Mouse (Mus musculus): ENCODE measurements around the gene Knl1. TPM values are rescaled to one million over a fixed set of nuclear protein-coding genes. Genes with fewer than 3 reads are reported as not detected.

Gene Knl1
- polyA plus RNA-seq, 1 experiment: 0.08 TPM

GRCm38 (mm10) chr2:119106583-119106982 is 59.7 kb downstream of the Knl1 start:
- Histone ChIP-seq H3K4me1 (ENCODE audit: control insufficient read depth, insufficient read depth, low read length) (no peaks in the 10 kb centered on the region), H3K4me3 (ENCODE audit: insufficient read depth, low read length) (no peak overlapping the region), H3K27ac (ENCODE audit: insufficient read depth, low read length) (no peak overlapping the region)
- TF ChIP-seq CTCF (IDR thresholded peaks at IDR 0.05; ENCODE audit: extremely low read depth, insufficient read depth, low read length) (no peak), POLR2A (IDR thresholded peaks at IDR 0.05; ENCODE audit: extremely low read depth, insufficient read depth, low read length) (no peak)

GRCm38 (mm10) chr2:119108554-119108953 is 61.6 kb downstream of the Knl1 start:
- TF ChIP-seq CTCF (IDR thresholded peaks at IDR 0.05; ENCODE audit: extremely low read depth, insufficient read depth, low read length): no peak
- no peak for TF ChIP-seq POLR2A (IDR thresholded peaks at IDR 0.05; ENCODE audit: extremely low read depth, insufficient read depth, low read length)
- Histone ChIP-seq H3K27ac (ENCODE audit: insufficient read depth, low read length) (no peak overlapping the region), H3K4me3 (ENCODE audit: insufficient read depth, low read length) (no peak overlapping the region), H3K4me1 (ENCODE audit: control insufficient read depth, insufficient read depth, low read length) (no peaks in the 10 kb centered on the region)

- Histone ChIP-seq H3K4me1 (ENCODE audit: control insufficient read depth, insufficient read depth, low read length) (no peaks in the 10 kb centered on the region), H3K27ac (ENCODE audit: insufficient read depth, low read length) (no peak overlapping the region), H3K4me3 (ENCODE audit: insufficient read depth, low read length) (no peak overlapping the region)
- TF ChIP-seq CTCF (IDR thresholded peaks at IDR 0.05; ENCODE audit: extremely low read depth, insufficient read depth, low read length) (no peak), POLR2A (IDR thresholded peaks at IDR 0.05; ENCODE audit: extremely low read depth, insufficient read depth, low read length) (no peak)
These were observed 64.1 kb downstream of the Knl1 start for GRCm38 (mm10) chr2:119111060-119111459.

GRCm38 (mm10) chr2:119112438-119113112 is 65.7 kb downstream of the Knl1 start, which contains the start of gene Rad51:
Gene Rad51 (plus strand): TSS chr2:119112793.
- TF ChIP-seq POLR2A (IDR thresholded peaks at IDR 0.05; ENCODE audit: extremely low read depth, insufficient read depth, low read length): peak; percentile 80
- no peak for TF ChIP-seq CTCF (IDR thresholded peaks at IDR 0.05; ENCODE audit: extremely low read depth, insufficient read depth, low read length)
- peak within 1 kb of the TSS; percentile 70 for H3K4me3 ChIP-seq (ENCODE audit: insufficient read depth, low read length)
- H3K4me1 ChIP-seq (ENCODE audit: control insufficient read depth, insufficient read depth, low read length): no peaks in the 10 kb centered on the region
- peak within 1 kb of the TSS; percentile 71 for H3K27ac ChIP-seq (ENCODE audit: insufficient read depth, low read length)

- Histone ChIP-seq H3K27ac (ENCODE audit: insufficient read depth, low read length) (no peak overlapping the region), H3K4me3 (ENCODE audit: insufficient read depth, low read length) (peak overlapping the region; percentile 70; the same call in 1 of the 2 replicates), H3K4me1 (ENCODE audit: control insufficient read depth, insufficient read depth, low read length) (no peaks in the 10 kb centered on the region)
- TF ChIP-seq POLR2A (IDR thresholded peaks at IDR 0.05; ENCODE audit: extremely low read depth, insufficient read depth, low read length) (no peak), CTCF (IDR thresholded peaks at IDR 0.05; ENCODE audit: extremely low read depth, insufficient read depth, low read length) (no peak)
These were observed 66.4 kb downstream of the Knl1 start for GRCm38 (mm10) chr2:119113121-119113925.

GRCm38 (mm10) chr2:119136346-119136898 is 89.5 kb downstream of the Knl1 start:
- TF ChIP-seq CTCF (IDR thresholded peaks at IDR 0.05; ENCODE audit: extremely low read depth, insufficient read depth, low read length) (no peak), POLR2A (IDR thresholded peaks at IDR 0.05; ENCODE audit: extremely low read depth, insufficient read depth, low read length) (no peak)
- Histone ChIP-seq H3K4me1 (ENCODE audit: control insufficient read depth, insufficient read depth, low read length) (no peaks in the 10 kb centered on the region), H3K4me3 (ENCODE audit: insufficient read depth, low read length) (no peak overlapping the region), H3K27ac (ENCODE audit: insufficient read depth, low read length) (no peak overlapping the region)

GRCm38 (mm10) chr2:119145199-119145598 is 98.3 kb downstream of the Knl1 start:
- TF ChIP-seq POLR2A (IDR thresholded peaks at IDR 0.05; ENCODE audit: extremely low read depth, insufficient read depth, low read length) (no peak), CTCF (IDR thresholded peaks at IDR 0.05; ENCODE audit: extremely low read depth, insufficient read depth, low read length) (no peak)
- no peak overlapping the region for H3K4me3 ChIP-seq (ENCODE audit: insufficient read depth, low read length)
- peaks cover 4% of the 10 kb centered on the region for H3K4me1 ChIP-seq (ENCODE audit: control insufficient read depth, insufficient read depth, low read length)
- H3K27ac ChIP-seq (ENCODE audit: insufficient read depth, low read length): no peak overlapping the region

GRCm38 (mm10) chr2:119146435-119146834 is 99.5 kb downstream of the Knl1 start:
- TF ChIP-seq CTCF (IDR thresholded peaks at IDR 0.05; ENCODE audit: extremely low read depth, insufficient read depth, low read length) (no peak), POLR2A (IDR thresholded peaks at IDR 0.05; ENCODE audit: extremely low read depth, insufficient read depth, low read length) (no peak)
- H3K4me3 ChIP-seq (ENCODE audit: insufficient read depth, low read length): no peak overlapping the region
- H3K27ac ChIP-seq (ENCODE audit: insufficient read depth, low read length): no peak overlapping the region

GRCm38 (mm10) chr2:119147160-119147678 is 100.3 kb downstream of the Knl1 start:
- TF ChIP-seq CTCF (IDR thresholded peaks at IDR 0.05; ENCODE audit: extremely low read depth, insufficient read depth, low read length) (no peak), POLR2A (IDR thresholded peaks at IDR 0.05; ENCODE audit: extremely low read depth, insufficient read depth, low read length) (no peak)
- Histone ChIP-seq H3K4me3 (ENCODE audit: insufficient read depth, low read length) (no peak overlapping the region), H3K4me1 (ENCODE audit: control insufficient read depth, insufficient read depth, low read length) (peaks cover 4% of the 10 kb centered on the region), H3K27ac (ENCODE audit: insufficient read depth, low read length) (0 out of 2 replicates have a peak overlapping the region, but pooled peaks have one; percentile 79)

More at GRCm38 (mm10) chr2:119146435-119146834, 99.5 kb downstream of the Knl1 start:
- peaks cover 4% of the 10 kb centered on the region for H3K4me1 ChIP-seq (ENCODE audit: control insufficient read depth, insufficient read depth, low read length)

Measured in cortical plate, adult 2 months (tissue).